Mouse (Mus musculus): Measurements from ENCODE around the gene Apex2. TPM values are rescaled to one million over a fixed set of nuclear protein-coding genes. Genes with fewer than 3 reads are reported as not detected.
"Not testable (repeated sequence)": the region's sequence is repeated elsewhere in the genome, so short reads cannot be mapped to it uniquely, and the experiment has no call there.

The Apex2 gene
- polyA plus RNA-seq, 1 experiment from 2014 or later = 21.1 TPM

GRCm38 (mm10) chrX:150516015-150516414 is 73.7 kb downstream of the Apex2 start:
- no peak overlapping the region for H3K27ac ChIP-seq (ENCODE audit: low read depth, low read length)
- no peaks in the 10 kb centered on the region for H3K36me3 ChIP-seq (ENCODE audit: control insufficient read depth, insufficient read depth, low read length)
- no peak overlapping the region for H3K4me3 ChIP-seq (ENCODE audit: low read depth, low read length)
- no peak for ATAC-seq (ENCODE audit: low FRiP score)
- no peaks in the 10 kb centered on the region for H3K4me1 ChIP-seq (ENCODE audit: control insufficient read depth, insufficient read depth, low read length)
- no peak overlapping the region for H3K4me2 ChIP-seq
- H3K27me3 ChIP-seq (ENCODE audit: control insufficient read depth, insufficient read depth, low read length) = no peaks in the 10 kb centered on the region
- no peak overlapping the region for H3K9ac ChIP-seq (ENCODE audit: low read length)
- no peaks in the 10 kb centered on the region for H3K9me3 ChIP-seq (ENCODE audit: control insufficient read depth, low read length)
- DNase-seq (ENCODE audit: low spot score, missing footprints) = no peak

DNA sequence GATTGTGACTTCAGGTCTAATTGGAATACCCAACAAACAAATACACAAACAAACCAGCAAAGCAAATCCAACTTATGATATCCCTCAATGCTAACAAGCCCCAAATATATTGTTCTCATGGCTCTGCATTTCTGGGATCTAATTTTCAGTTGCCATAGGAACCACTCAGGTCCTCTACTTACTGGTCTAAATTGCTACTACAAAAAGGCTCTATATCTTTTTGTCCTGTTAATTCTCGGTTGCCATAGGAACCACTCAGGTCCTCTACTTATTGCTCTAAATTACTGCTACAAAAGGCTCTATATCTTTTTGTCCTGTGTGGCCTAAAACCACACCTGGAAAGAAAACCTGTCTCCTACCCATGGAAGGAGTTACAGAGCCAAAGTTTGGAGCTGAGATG is 75.5 kb downstream of the Apex2 start:
- Histone ChIP-seq H3K4me2 (no peak overlapping the region), H3K9ac (ENCODE audit: low read length) (no peak overlapping the region), H3K4me1 (ENCODE audit: control insufficient read depth, insufficient read depth, low read length) (no peaks in the 10 kb centered on the region), H3K4me3 (ENCODE audit: low read depth, low read length) (no peak overlapping the region), H3K9me3 (ENCODE audit: control insufficient read depth, low read length) (no peaks in the 10 kb centered on the region), H3K27ac (ENCODE audit: low read depth, low read length) (no peak overlapping the region), H3K27me3 (ENCODE audit: control insufficient read depth, insufficient read depth, low read length) (no peaks in the 10 kb centered on the region), H3K36me3 (ENCODE audit: control insufficient read depth, insufficient read depth, low read length) (no peaks in the 10 kb centered on the region)
- no peak for ATAC-seq (ENCODE audit: low FRiP score)
- WGBS = 93% methylated on average over 1 of the region's 1 CpGs
- no peak for DNase-seq (ENCODE audit: low spot score, missing footprints)

- no peak for DNase-seq (ENCODE audit: low spot score, missing footprints)
- no peak for ATAC-seq (ENCODE audit: low FRiP score)
- Histone ChIP-seq H3K4me3 (ENCODE audit: low read depth, low read length) (no peak overlapping the region), H3K27me3 (ENCODE audit: control insufficient read depth, insufficient read depth, low read length) (no peaks in the 10 kb centered on the region), H3K9ac (ENCODE audit: low read length) (no peak overlapping the region), H3K4me1 (ENCODE audit: control insufficient read depth, insufficient read depth, low read length) (no peaks in the 10 kb centered on the region), H3K27ac (ENCODE audit: low read depth, low read length) (no peak overlapping the region), H3K4me2 (no peak overlapping the region), H3K9me3 (ENCODE audit: control insufficient read depth, low read length) (no peaks in the 10 kb centered on the region), H3K36me3 (ENCODE audit: control insufficient read depth, insufficient read depth, low read length) (no peaks in the 10 kb centered on the region)
- WGBS = 81% methylated on average over 6 of the region's 6 CpGs
Observed at GRCm38 (mm10) chrX:150511274-150511673, 78.4 kb downstream of the Apex2 start.

DNA sequence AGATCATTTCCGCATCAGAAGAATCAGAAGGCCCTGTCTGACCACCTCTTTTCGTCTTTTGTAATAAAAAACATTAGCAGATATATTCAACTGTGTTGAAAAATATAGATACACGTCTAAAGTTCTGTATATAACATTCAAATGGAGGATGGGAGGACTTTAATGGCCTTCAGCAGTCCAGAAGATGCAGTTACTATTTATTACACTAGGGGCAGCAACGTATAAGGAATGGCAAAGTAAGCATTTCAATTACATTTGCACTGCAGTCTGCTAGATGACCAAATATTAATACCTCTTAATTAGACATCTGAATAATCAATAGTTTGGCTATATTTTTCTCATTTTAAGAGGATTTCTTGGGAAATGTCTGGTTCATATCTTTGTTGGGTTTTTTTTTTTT is 79.0 kb downstream of the Apex2 start:
- Histone ChIP-seq H3K4me3 (ENCODE audit: low read depth, low read length) (no peak overlapping the region), H3K4me1 (ENCODE audit: control insufficient read depth, insufficient read depth, low read length) (no peaks in the 10 kb centered on the region), H3K9ac (ENCODE audit: low read length) (no peak overlapping the region), H3K9me3 (ENCODE audit: control insufficient read depth, low read length) (no peaks in the 10 kb centered on the region), H3K27me3 (ENCODE audit: control insufficient read depth, insufficient read depth, low read length) (no peaks in the 10 kb centered on the region), H3K4me2 (no peak overlapping the region), H3K36me3 (ENCODE audit: control insufficient read depth, insufficient read depth, low read length) (no peaks in the 10 kb centered on the region), H3K27ac (ENCODE audit: low read depth, low read length) (no peak overlapping the region)
- ATAC-seq (ENCODE audit: low FRiP score) = peak; percentile 44; the same call in 1 of the 2 replicates
- DNase-seq (ENCODE audit: low spot score, missing footprints) = peak; percentile 84
- WGBS = 48% methylated on average over 4 of the region's 4 CpGs

GRCm38 (mm10) chrX:150508696-150509095 is 81.0 kb downstream of the Apex2 start:
- ATAC-seq (ENCODE audit: low FRiP score) (no peak), DNase-seq (ENCODE audit: low spot score, missing footprints) (no peak)
- no peaks in the 10 kb centered on the region for H3K36me3 ChIP-seq (ENCODE audit: control insufficient read depth, insufficient read depth, low read length)
- no peaks in the 10 kb centered on the region for H3K4me1 ChIP-seq (ENCODE audit: control insufficient read depth, insufficient read depth, low read length)
- H3K27ac ChIP-seq (ENCODE audit: low read depth, low read length) = no peak overlapping the region
- 75% methylated on average over 6 of the region's 6 CpGs for WGBS
- H3K9ac ChIP-seq (ENCODE audit: low read length) = no peak overlapping the region
- H3K27me3 ChIP-seq (ENCODE audit: control insufficient read depth, insufficient read depth, low read length) = no peaks in the 10 kb centered on the region
- H3K4me3 ChIP-seq (ENCODE audit: low read depth, low read length) = no peak overlapping the region
- no peak overlapping the region for H3K4me2 ChIP-seq
- no peaks in the 10 kb centered on the region for H3K9me3 ChIP-seq (ENCODE audit: control insufficient read depth, low read length)

DNA sequence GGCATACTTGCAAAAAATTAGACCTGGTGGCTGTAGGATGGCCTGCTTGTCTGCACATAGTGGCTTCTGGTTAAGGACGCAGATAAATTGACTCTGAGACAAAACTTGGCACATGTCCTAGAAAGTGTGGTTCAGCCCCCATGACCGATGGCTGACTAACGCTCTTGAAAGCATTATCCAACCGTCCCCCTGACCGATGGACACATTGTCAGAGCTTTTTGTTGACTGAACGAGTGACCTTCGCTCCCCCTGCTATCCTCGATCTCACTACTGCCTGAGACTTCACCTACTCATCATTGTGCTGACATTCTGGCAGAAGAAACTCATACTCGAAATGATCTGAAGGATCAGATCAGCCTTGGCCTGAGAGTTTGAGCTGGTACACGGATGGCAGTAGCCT is 101.9 kb downstream of the Apex2 start:
- H3K27me3 ChIP-seq (ENCODE audit: control insufficient read depth, insufficient read depth, low read length); H3K36me3 ChIP-seq (ENCODE audit: control insufficient read depth, insufficient read depth, low read length); H3K4me1 ChIP-seq (ENCODE audit: control insufficient read depth, insufficient read depth, low read length); DNase-seq (ENCODE audit: low spot score, missing footprints); H3K4me3 ChIP-seq (ENCODE audit: low read depth, low read length); ATAC-seq (ENCODE audit: low FRiP score); H3K9me3 ChIP-seq (ENCODE audit: control insufficient read depth, low read length); H3K9ac ChIP-seq (ENCODE audit: low read length); H3K4me2 ChIP-seq; H3K27ac ChIP-seq (ENCODE audit: low read depth, low read length): not testable (repeated sequence)
- WGBS = no CpG with 5 or more reads among the region's 10 CpGs

DNA sequence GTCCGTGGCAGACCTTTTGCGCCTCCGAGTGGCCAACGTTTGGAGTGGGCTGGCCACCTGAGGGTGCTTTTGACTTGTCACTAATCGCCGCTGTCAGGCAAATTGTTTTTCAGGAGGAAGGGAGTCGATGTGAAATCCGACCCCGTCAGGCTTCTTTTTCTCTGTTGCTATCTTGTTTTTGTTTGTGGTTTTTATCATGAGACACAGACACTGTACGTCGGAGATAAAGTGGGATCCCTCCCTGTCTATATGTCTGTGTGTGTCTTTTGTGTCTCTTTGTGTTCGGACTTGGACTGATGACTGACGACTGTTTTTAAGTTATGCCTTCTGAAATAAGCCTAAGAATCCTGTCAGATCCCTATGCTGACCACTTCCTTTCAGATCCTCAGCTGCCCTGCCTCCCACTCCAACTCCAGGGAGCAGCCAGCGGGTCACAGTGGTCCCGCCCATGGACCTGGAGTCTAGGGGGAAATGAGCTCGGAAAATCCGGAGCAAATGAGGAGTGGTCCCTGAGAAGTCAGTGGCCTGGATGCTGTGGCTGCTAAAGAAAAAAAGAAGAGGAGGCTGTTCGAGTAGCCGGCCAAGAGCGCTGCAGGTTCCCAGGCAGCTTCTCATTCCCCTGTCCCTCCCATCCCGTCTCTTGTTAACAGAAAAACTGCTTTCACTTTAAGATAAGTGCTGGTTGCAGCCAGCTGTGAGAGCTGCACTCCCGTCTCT is 103.2 kb downstream of the Apex2 start:
- 67% methylated on average over 7 of the region's 22 CpGs for WGBS
- H3K27ac ChIP-seq (ENCODE audit: low read depth, low read length); H3K4me2 ChIP-seq; H3K27me3 ChIP-seq (ENCODE audit: control insufficient read depth, insufficient read depth, low read length); H3K4me3 ChIP-seq (ENCODE audit: low read depth, low read length); H3K9ac ChIP-seq (ENCODE audit: low read length); H3K9me3 ChIP-seq (ENCODE audit: control insufficient read depth, low read length); ATAC-seq (ENCODE audit: low FRiP score); DNase-seq (ENCODE audit: low spot score, missing footprints); H3K4me1 ChIP-seq (ENCODE audit: control insufficient read depth, insufficient read depth, low read length); H3K36me3 ChIP-seq (ENCODE audit: control insufficient read depth, insufficient read depth, low read length): not testable (repeated sequence)

- H3K9ac ChIP-seq (ENCODE audit: low read length) = peak overlapping the region; percentile 60
- no peaks in the 10 kb centered on the region for H3K4me1 ChIP-seq (ENCODE audit: control insufficient read depth, insufficient read depth, low read length)
- peak; percentile 97 for ATAC-seq (ENCODE audit: low FRiP score)
- peak; percentile 99 for DNase-seq (ENCODE audit: low spot score, missing footprints)
- no peaks in the 10 kb centered on the region for H3K36me3 ChIP-seq (ENCODE audit: control insufficient read depth, insufficient read depth, low read length)
- no peaks in the 10 kb centered on the region for H3K27me3 ChIP-seq (ENCODE audit: control insufficient read depth, insufficient read depth, low read length)
- H3K4me3 ChIP-seq (ENCODE audit: low read depth, low read length) = peak overlapping the region; percentile 40
- H3K9me3 ChIP-seq (ENCODE audit: control insufficient read depth, low read length) = no peaks in the 10 kb centered on the region
- WGBS = 3% methylated on average over 34 of the region's 34 CpGs
- peak overlapping the region; percentile 23; the same call in 1 of the 2 replicates for H3K4me2 ChIP-seq
- H3K27ac ChIP-seq (ENCODE audit: low read depth, low read length) = peak overlapping the region; percentile 68
Observed at GRCm38 (mm10) chrX:150477854-150478780, 111.6 kb downstream of the Apex2 start.

DNA sequence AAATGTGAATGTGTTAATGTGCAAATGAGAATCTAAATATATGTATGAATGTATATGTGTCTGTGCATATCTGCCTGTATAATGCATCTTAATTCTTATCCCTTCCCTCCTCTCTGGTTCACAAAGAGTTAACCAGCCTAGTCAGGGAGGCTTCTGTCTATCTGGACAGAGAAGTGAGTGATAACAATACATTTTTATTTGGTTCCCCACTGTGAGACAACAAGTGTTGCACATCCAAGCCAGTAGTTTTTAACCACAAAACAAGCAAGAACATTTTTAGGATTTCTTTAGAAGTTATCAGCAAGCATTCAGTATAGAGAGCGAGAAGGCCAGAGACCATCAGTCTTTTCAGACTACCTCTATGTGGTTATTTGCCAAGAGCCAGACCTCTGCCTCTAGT is 118.3 kb downstream of the Apex2 start:
- 90% methylated on average over 1 of the region's 1 CpGs for WGBS
- no peaks in the 10 kb centered on the region for H3K27me3 ChIP-seq (ENCODE audit: control insufficient read depth, insufficient read depth, low read length)
- no peak overlapping the region for H3K9ac ChIP-seq (ENCODE audit: low read length)
- no peaks in the 10 kb centered on the region for H3K9me3 ChIP-seq (ENCODE audit: control insufficient read depth, low read length)
- H3K27ac ChIP-seq (ENCODE audit: low read depth, low read length) = no peak overlapping the region
- ATAC-seq (ENCODE audit: low FRiP score) (no peak), DNase-seq (ENCODE audit: low spot score, missing footprints) (no peak)
- no peak overlapping the region for H3K4me3 ChIP-seq (ENCODE audit: low read depth, low read length)
- H3K4me1 ChIP-seq (ENCODE audit: control insufficient read depth, insufficient read depth, low read length) = no peaks in the 10 kb centered on the region
- H3K4me2 ChIP-seq = no peak overlapping the region
- H3K36me3 ChIP-seq (ENCODE audit: control insufficient read depth, insufficient read depth, low read length) = no peaks in the 10 kb centered on the region
